Mouse (Mus musculus): ENCODE measurements around the gene Drd1. TPM values are rescaled to one million over a fixed set of nuclear protein-coding genes. Genes with fewer than 3 reads are reported as not detected.

The Drd1 gene
- polyA plus RNA-seq, 1 experiment from 2014 or later, result 1.9 TPM

DNA sequence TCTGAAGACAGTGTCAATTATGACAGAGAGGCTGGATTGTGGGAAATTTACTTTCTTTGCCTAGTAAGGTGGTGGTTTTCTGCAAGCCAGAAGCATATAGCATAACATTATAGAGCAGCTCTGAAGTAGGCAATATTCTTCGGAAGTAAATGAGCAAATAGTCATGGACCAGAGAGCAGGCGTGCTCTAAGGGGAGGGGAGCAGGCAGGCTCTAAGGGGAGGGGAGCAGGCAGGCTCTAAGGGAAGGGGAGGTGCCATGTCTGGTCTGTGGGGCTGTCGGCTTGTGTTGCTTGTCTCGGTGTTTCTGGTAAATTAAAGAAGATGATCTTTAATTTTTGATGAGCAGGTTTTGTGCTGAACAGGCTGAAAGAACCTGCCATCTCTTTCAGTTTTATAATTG is 28.7 kb upstream of the Drd1 start:
- no peak for ATAC-seq (ENCODE audit: low FRiP score)
- no peak overlapping the region for H3K27ac ChIP-seq
- no peak overlapping the region for H3K9ac ChIP-seq
- no peaks in the 10 kb centered on the region for H3K9me3 ChIP-seq (replicated peaks)
- peaks cover 34% of the 10 kb centered on the region for H3K36me3 ChIP-seq
- 49% methylated on average over 4 of the region's 4 CpGs for WGBS
- peaks cover 10% of the 10 kb centered on the region; the same call in 1 of the 2 replicates for H3K4me1 ChIP-seq
- no peak overlapping the region for H3K4me3 ChIP-seq
- H3K27me3 ChIP-seq, result no peaks in the 10 kb centered on the region
- H3K4me2 ChIP-seq (replicated peaks), result no peak overlapping the region

GRCm38 (mm10) chr13:54082946-54083345 is 27.4 kb upstream of the Drd1 start:
- no peak for ATAC-seq (ENCODE audit: low FRiP score)
- no peak overlapping the region for H3K4me2 ChIP-seq (replicated peaks)
- H3K9ac ChIP-seq, result no peak overlapping the region
- peaks cover 22% of the 10 kb centered on the region for H3K36me3 ChIP-seq
- 72% methylated on average over 5 of the region's 5 CpGs for WGBS
- peaks cover 10% of the 10 kb centered on the region; the same call in 1 of the 2 replicates for H3K4me1 ChIP-seq
- H3K4me3 ChIP-seq, result no peak overlapping the region
- no peaks in the 10 kb centered on the region for H3K9me3 ChIP-seq (replicated peaks)
- no peaks in the 10 kb centered on the region for H3K27me3 ChIP-seq
- H3K27ac ChIP-seq, result no peak overlapping the region

DNA sequence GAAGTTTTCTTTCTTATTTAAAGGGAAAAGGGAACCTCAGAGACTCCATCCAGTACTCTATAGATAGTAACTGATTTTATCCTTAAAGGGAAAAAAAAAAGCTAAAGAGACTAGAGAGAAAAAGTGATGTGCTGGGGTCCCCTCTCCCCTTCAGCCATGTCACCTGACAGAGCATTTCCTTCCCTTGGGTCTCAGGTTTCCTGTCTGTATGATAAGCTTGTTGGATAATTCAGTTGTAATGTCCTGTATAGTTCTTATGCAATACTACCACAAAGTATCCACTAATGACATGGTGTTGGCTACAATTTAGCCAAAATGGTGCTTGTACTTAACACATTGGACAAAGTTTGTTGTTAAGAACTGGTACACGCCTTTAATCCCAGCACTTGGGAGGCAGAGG is 25.3 kb upstream of the Drd1 start:
- Histone ChIP-seq H3K27me3 (no peaks in the 10 kb centered on the region), H3K4me3 (no peak overlapping the region), H3K27ac (no peak overlapping the region), H3K4me2 (replicated peaks) (no peak overlapping the region), H3K36me3 (peaks cover 4% of the 10 kb centered on the region), H3K9ac (no peak overlapping the region), H3K4me1 (peaks cover 11% of the 10 kb centered on the region; the same call in 1 of the 2 replicates), H3K9me3 (replicated peaks) (no peaks in the 10 kb centered on the region)
- no peak for ATAC-seq (ENCODE audit: low FRiP score)
- 100% methylated on average over 1 of the region's 1 CpGs for WGBS

GRCm38 (mm10) chr13:54079782-54080759 is 24.6 kb upstream of the Drd1 start:
- no peaks in the 10 kb centered on the region for H3K36me3 ChIP-seq
- 71% methylated on average over 12 of the region's 12 CpGs for WGBS
- H3K9me3 ChIP-seq (replicated peaks), result no peaks in the 10 kb centered on the region
- ATAC-seq (ENCODE audit: low FRiP score), result no peak
- peaks cover 11% of the 10 kb centered on the region; the same call in 1 of the 2 replicates for H3K4me1 ChIP-seq
- 0 out of 2 replicates have a peak overlapping the region, but pooled peaks have one; percentile 24 for H3K27ac ChIP-seq
- H3K27me3 ChIP-seq, result no peaks in the 10 kb centered on the region
- no peak overlapping the region for H3K4me3 ChIP-seq
- no peak overlapping the region for H3K9ac ChIP-seq
- H3K4me2 ChIP-seq (replicated peaks), result no peak overlapping the region

- Histone ChIP-seq H3K27ac (no peak overlapping the region), H3K9me3 (replicated peaks) (no peaks in the 10 kb centered on the region), H3K4me1 (peaks cover 13% of the 10 kb centered on the region), H3K4me2 (replicated peaks) (no peak overlapping the region), H3K27me3 (no peaks in the 10 kb centered on the region), H3K36me3 (no peaks in the 10 kb centered on the region), H3K4me3 (no peak overlapping the region), H3K9ac (no peak overlapping the region)
- no peak for ATAC-seq (ENCODE audit: low FRiP score)
- WGBS, result 87% methylated on average over 11 of the region's 11 CpGs
Observed at GRCm38 (mm10) chr13:54077470-54078174, 22.1 kb upstream of the Drd1 start.

- H3K9ac ChIP-seq, result no peak overlapping the region
- H3K36me3 ChIP-seq, result no peaks in the 10 kb centered on the region
- 91% methylated on average over 11 of the region's 11 CpGs for WGBS
- H3K27me3 ChIP-seq, result no peaks in the 10 kb centered on the region
- no peak for ATAC-seq (ENCODE audit: low FRiP score)
- no peak overlapping the region for H3K4me2 ChIP-seq (replicated peaks)
- no peaks in the 10 kb centered on the region for H3K9me3 ChIP-seq (replicated peaks)
- H3K27ac ChIP-seq, result no peak overlapping the region
- H3K4me3 ChIP-seq, result no peak overlapping the region
- peaks cover 17% of the 10 kb centered on the region for H3K4me1 ChIP-seq
Observed at GRCm38 (mm10) chr13:54076762-54077460, 21.4 kb upstream of the Drd1 start.

GRCm38 (mm10) chr13:54076051-54076450 is 20.5 kb upstream of the Drd1 start:
- Histone ChIP-seq H3K27me3 (no peaks in the 10 kb centered on the region), H3K9me3 (replicated peaks) (no peaks in the 10 kb centered on the region), H3K27ac (no peak overlapping the region), H3K4me1 (peaks cover 17% of the 10 kb centered on the region), H3K4me2 (replicated peaks) (no peak overlapping the region), H3K9ac (no peak overlapping the region), H3K4me3 (no peak overlapping the region), H3K36me3 (no peaks in the 10 kb centered on the region)
- ATAC-seq (ENCODE audit: low FRiP score), result no peak
- WGBS, result 98% methylated on average over 6 of the region's 6 CpGs

DNA sequence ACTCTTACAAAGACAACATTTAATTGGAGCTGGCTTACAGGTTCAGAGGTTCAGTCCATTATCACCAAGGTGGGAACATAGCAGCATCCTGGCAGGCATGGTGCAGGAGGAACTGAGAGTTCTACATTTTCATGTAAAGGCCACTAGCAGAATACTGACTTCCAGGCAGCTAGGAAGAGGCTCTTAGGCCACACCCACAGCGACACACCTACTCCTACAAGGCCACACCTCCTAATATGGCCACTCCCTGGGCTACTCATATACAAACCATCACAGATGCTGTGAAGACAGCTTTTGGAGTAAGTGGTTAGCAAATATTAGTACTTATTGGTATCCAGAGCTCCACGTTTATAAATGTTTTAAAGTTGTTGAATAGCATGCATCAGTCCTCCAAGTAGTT is 19.9 kb upstream of the Drd1 start:
- Histone ChIP-seq H3K4me2 (replicated peaks) (no peak overlapping the region), H3K9ac (no peak overlapping the region), H3K27me3 (no peaks in the 10 kb centered on the region), H3K36me3 (no peaks in the 10 kb centered on the region), H3K4me1 (peaks cover 17% of the 10 kb centered on the region), H3K4me3 (no peak overlapping the region), H3K27ac (no peak overlapping the region), H3K9me3 (replicated peaks) (no peaks in the 10 kb centered on the region)
- WGBS, result 95% methylated on average over 2 of the region's 2 CpGs
- ATAC-seq (ENCODE audit: low FRiP score), result no peak

DNA sequence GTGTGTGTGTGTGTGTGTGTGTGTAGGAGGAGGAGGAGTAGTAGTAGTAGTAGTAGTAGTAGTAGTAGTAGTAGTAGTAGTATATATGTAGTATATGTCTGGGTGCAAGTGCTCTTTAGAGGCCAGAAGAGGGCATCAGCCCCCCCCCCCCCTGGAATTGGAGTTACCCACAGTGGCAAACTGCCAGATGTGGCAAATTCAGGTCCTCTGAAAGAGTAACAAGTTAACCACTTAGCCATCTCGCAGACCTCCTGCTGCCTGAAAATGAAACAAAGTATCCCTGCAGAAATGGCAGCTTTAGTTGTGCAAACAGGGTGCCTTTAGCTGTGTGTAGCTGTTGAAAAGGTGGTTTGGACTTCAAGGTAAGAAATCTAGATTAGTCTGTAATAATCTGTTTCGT is 18.0 kb upstream of the Drd1 start:
- WGBS, result 80% methylated on average over 2 of the region's 2 CpGs
- H3K4me2 ChIP-seq (replicated peaks), result peak overlapping the region; percentile 54; the same call in 1 of the 2 replicates
- H3K4me1 ChIP-seq, result peaks cover 17% of the 10 kb centered on the region
- H3K36me3 ChIP-seq, result no peaks in the 10 kb centered on the region
- H3K27me3 ChIP-seq, result no peaks in the 10 kb centered on the region
- H3K27ac ChIP-seq, result no peak overlapping the region
- no peak overlapping the region for H3K9ac ChIP-seq
- H3K9me3 ChIP-seq (replicated peaks), result no peaks in the 10 kb centered on the region
- no peak overlapping the region for H3K4me3 ChIP-seq
- no peak for ATAC-seq (ENCODE audit: low FRiP score)

- no peaks in the 10 kb centered on the region for H3K36me3 ChIP-seq
- 64% methylated on average over 1 of the region's 1 CpGs for WGBS
- H3K27ac ChIP-seq, result no peak overlapping the region
- peak overlapping the region; percentile 62; the same call in 1 of the 2 replicates for H3K4me3 ChIP-seq
- ATAC-seq (ENCODE audit: low FRiP score), result no peak
- H3K9me3 ChIP-seq (replicated peaks), result no peaks in the 10 kb centered on the region
- H3K4me1 ChIP-seq, result peaks cover 17% of the 10 kb centered on the region
- no peaks in the 10 kb centered on the region for H3K27me3 ChIP-seq
- no peak overlapping the region for H3K9ac ChIP-seq
- H3K4me2 ChIP-seq (replicated peaks), result peak overlapping the region; percentile 54
Observed at GRCm38 (mm10) chr13:54073066-54073465, 17.6 kb upstream of the Drd1 start.

DNA sequence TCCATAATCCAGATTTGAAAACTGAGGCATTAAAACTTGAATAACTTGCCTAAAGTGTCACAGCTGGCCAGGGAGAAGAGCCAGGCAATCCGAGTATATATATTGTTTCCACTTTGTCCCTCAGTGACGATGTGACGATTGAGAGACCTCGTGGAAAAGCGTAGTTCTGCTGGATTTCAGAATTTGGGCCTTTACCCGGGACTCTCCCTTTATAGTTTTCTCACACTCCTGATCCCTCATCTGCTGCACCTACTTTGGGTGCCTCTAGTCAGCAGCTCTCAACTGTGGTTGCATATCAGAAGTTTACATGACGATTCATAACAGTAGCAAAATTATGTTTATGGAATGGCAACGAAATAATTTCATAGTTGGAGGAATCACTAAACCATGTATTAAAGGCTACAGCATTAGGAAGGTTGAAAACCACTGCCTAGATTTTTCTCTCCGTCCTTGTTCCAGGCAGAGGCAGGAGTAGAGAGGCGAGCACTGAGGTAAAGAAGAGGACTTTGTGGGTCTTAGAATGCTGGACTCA is 17.1 kb upstream of the Drd1 start:
- Histone ChIP-seq H3K27me3 (no peaks in the 10 kb centered on the region), H3K27ac (no peak overlapping the region), H3K4me1 (peaks cover 16% of the 10 kb centered on the region), H3K4me3 (peak overlapping the region; percentile 62), H3K9ac (peak overlapping the region; percentile 82), H3K36me3 (no peaks in the 10 kb centered on the region), H3K9me3 (replicated peaks) (no peaks in the 10 kb centered on the region), H3K4me2 (replicated peaks) (peak overlapping the region; percentile 54)
- WGBS, result 38% methylated on average over 10 of the region's 10 CpGs
- no peak for ATAC-seq (ENCODE audit: low FRiP score)
